Mouse (Mus musculus): Measurements from ENCODE around the gene Ifit1bl1.

Ifit1bl1 gene

GRCm38 (mm10) chr19:34546211-34546610 lies 55.5 kb downstream of the Ifit1bl1 start:
- DNase-seq (ENCODE audit: low spot score in 2 of 2), result no peak
